Mouse (Mus musculus) ES-E14 (cell line): Measurements from ENCODE around the gene Mad1l1.

Experiments
- MAFK ChIP-seq: IDR thresholded peaks from 2 replicates; pipeline ENCODE4 v1.6.1; 2014; ENCODE audit warnings: mild to moderate bottlenecking, low read depth, low read length, inconsistent platforms; ENCODE audit not compliant: insufficient read depth
- ZNF384 ChIP-seq: IDR thresholded peaks from 2 replicates; pipeline ENCODE4 v1.6.1; 2012; ENCODE audit warnings: low read depth, low read length, inconsistent platforms

DNA sequence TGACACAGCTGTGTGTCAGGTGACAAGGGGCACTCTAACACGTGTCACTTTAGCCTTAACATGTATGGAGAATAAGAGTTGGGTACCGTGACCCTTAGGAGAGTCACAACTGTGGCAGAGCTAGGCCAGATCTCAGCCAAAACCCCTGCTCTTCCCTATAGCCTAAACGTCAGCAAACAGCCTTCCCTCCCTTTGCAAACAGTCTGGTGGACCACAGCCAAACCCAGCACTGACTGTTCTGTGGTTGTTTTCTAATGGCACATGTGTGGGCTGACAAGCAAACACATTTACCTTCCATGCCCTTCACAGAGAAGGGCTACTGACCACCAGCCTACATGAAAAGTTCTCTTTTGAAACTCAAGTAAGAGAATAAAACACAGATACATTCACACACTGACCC lies 116.9 kb downstream of the Mad1l1 start:
- TF ChIP-seq MAFK (no peak), ZNF384 (no peak)
